Mouse (Mus musculus) limb, embryonic 13.5 days (tissue): ENCODE measurements around the gene Rapgef2. TPM values are rescaled to one million over a fixed set of nuclear protein-coding genes. Genes with fewer than 3 reads are reported as not detected.

Experiments
- ATAC-seq: fragments of 200-750 bp; cut with Nextera tagmentation; 2 replicates; pipeline ENCODE4 v1.8.0; 2017; ENCODE audit warnings: low read depth, moderate number of reproducible peaks, moderate TSS enrichment; ENCODE audit not compliant: low FRiP score
- H3K27ac ChIP-seq: fragments of 300-500 bp; sonication (generic); 2 replicates; pipeline ENCODE4 v1.5.1; 2015; ENCODE audit warnings: inconsistent platforms, mild to moderate bottlenecking, moderate library complexity
- H3K27me3 ChIP-seq: fragments of 300-500 bp; sonication (generic); 2 replicates; pipeline ENCODE4 v1.6.1; 2015; ENCODE audit warnings: mild to moderate bottlenecking, inconsistent platforms
- H3K36me3 ChIP-seq: fragments of 300-500 bp; sonication (generic); 2 replicates; pipeline ENCODE4 v1.6.1; 2015; ENCODE audit warnings: inconsistent platforms, mild to moderate bottlenecking, moderate library complexity
- H3K4me1 ChIP-seq: fragments of 300-500 bp; sonication (generic); 2 replicates; pipeline ENCODE4 v1.6.1; 2015; ENCODE audit warnings: inconsistent platforms
- H3K4me2 ChIP-seq: fragments of 300-500 bp; sonication (generic); replicated peaks from 2 replicates; pipeline ENCODE4 v1.6.1; 2015; ENCODE audit warnings: inconsistent platforms, mild to moderate bottlenecking, moderate library complexity
- H3K4me3 ChIP-seq: fragments of 300-500 bp; sonication (generic); 2 replicates; pipeline ENCODE4 v1.5.1; 2015; ENCODE audit warnings: moderate library complexity, mild to moderate bottlenecking, inconsistent platforms
- H3K9ac ChIP-seq: fragments of 300-500 bp; sonication (generic); 2 replicates; pipeline ENCODE4 v1.6.1; 2015; ENCODE audit warnings: mild to moderate bottlenecking, inconsistent platforms
- H3K9me3 ChIP-seq: fragments of 300-500 bp; sonication (generic); 2 replicates; pipeline ENCODE4 v1.6.1; 2016; ENCODE audit warnings: inconsistent platforms
- WGBS: fragments of 180-500 bp; shearing (Covaris S2); methylation state at CpG from one replicate; pipeline ENCODE4 v1.1.7; 2015; 5-methylcytosine and 5-hydroxymethylcytosine counted together
- polyA plus RNA-seq: library from polyadenylated mRNA; unstranded; fragments of >200 nt; fragmentation: Nextera tagmentation; extraction: Ambion mirVana; gene quantifications from 2 replicates; pipeline ENCODE4 v1.2.1, GENCODE M21; 2015

Rapgef2 gene
- polyA plus RNA-seq, 1 experiment from 2014 or later = 7.0 TPM

GRCm38 (mm10) chr3:79100831-79101230 is 185.5 kb downstream of the Rapgef2 start:
- H3K4me3 ChIP-seq = no peak overlapping the region
- no peak overlapping the region for H3K9ac ChIP-seq
- no peaks in the 10 kb centered on the region for H3K9me3 ChIP-seq
- peaks cover 35% of the 10 kb centered on the region for H3K36me3 ChIP-seq
- no peak overlapping the region for H3K4me2 ChIP-seq
- ATAC-seq = no peak
- 93% methylated on average over 7 of the region's 7 CpGs for WGBS
- H3K27ac ChIP-seq = no peak overlapping the region
- no peaks in the 10 kb centered on the region; the same call in 1 of the 2 replicates for H3K4me1 ChIP-seq
- no peaks in the 10 kb centered on the region for H3K27me3 ChIP-seq

- H3K4me2 ChIP-seq = no peak overlapping the region
- H3K27me3 ChIP-seq = no peaks in the 10 kb centered on the region
- H3K9me3 ChIP-seq = no peaks in the 10 kb centered on the region
- no peak overlapping the region for H3K9ac ChIP-seq
- ATAC-seq = no peak
- H3K27ac ChIP-seq = no peak overlapping the region
- WGBS = 86% methylated on average over 7 of the region's 7 CpGs
- H3K36me3 ChIP-seq = peaks cover 82% of the 10 kb centered on the region
- H3K4me3 ChIP-seq = no peak overlapping the region
- no peaks in the 10 kb centered on the region for H3K4me1 ChIP-seq
Measured at GRCm38 (mm10) chr3:79089091-79089490, 197.2 kb downstream of the Rapgef2 start.

- H3K36me3 ChIP-seq = peaks cover 83% of the 10 kb centered on the region
Measured at GRCm38 (mm10) chr3:79088461-79088860, 197.9 kb downstream of the Rapgef2 start.

GRCm38 (mm10) chr3:79086282-79086681 is 200.0 kb downstream of the Rapgef2 start:
- WGBS = 94% methylated on average over 4 of the region's 4 CpGs
- H3K9me3 ChIP-seq = no peaks in the 10 kb centered on the region
- no peaks in the 10 kb centered on the region for H3K27me3 ChIP-seq
- peaks cover 82% of the 10 kb centered on the region for H3K36me3 ChIP-seq
- ATAC-seq = no peak
- H3K27ac ChIP-seq = no peak overlapping the region
- H3K4me1 ChIP-seq = no peaks in the 10 kb centered on the region
- no peak overlapping the region for H3K9ac ChIP-seq
- H3K4me3 ChIP-seq = no peak overlapping the region
- no peak overlapping the region for H3K4me2 ChIP-seq

More at GRCm38 (mm10) chr3:79088461-79088860, 197.9 kb downstream of the Rapgef2 start:
- no peak overlapping the region for H3K27ac ChIP-seq
- no peak for ATAC-seq
- H3K9me3 ChIP-seq = no peaks in the 10 kb centered on the region
- no peak overlapping the region for H3K9ac ChIP-seq
- H3K4me3 ChIP-seq = no peak overlapping the region
- H3K27me3 ChIP-seq = no peaks in the 10 kb centered on the region
- H3K4me2 ChIP-seq = no peak overlapping the region
- H3K4me1 ChIP-seq = no peaks in the 10 kb centered on the region
- WGBS = 94% methylated on average over 5 of the region's 5 CpGs

GRCm38 (mm10) chr3:79083881-79084280 is 202.4 kb downstream of the Rapgef2 start:
- WGBS = 90% methylated on average over 3 of the region's 3 CpGs

GRCm38 (mm10) chr3:79083030-79083429 is 203.3 kb downstream of the Rapgef2 start:
- H3K9me3 ChIP-seq = no peaks in the 10 kb centered on the region
- H3K27ac ChIP-seq = no peak overlapping the region
- ATAC-seq = no peak
- peaks cover 86% of the 10 kb centered on the region for H3K36me3 ChIP-seq
- H3K9ac ChIP-seq = no peak overlapping the region
- no peaks in the 10 kb centered on the region for H3K27me3 ChIP-seq
- H3K4me1 ChIP-seq = no peaks in the 10 kb centered on the region
- WGBS = 95% methylated on average over 10 of the region's 10 CpGs
- H3K4me2 ChIP-seq = no peak overlapping the region
- H3K4me3 ChIP-seq = no peak overlapping the region

More at GRCm38 (mm10) chr3:79083881-79084280, 202.4 kb downstream of the Rapgef2 start:
- H3K4me3 ChIP-seq = no peak overlapping the region
- no peaks in the 10 kb centered on the region for H3K4me1 ChIP-seq
- H3K27ac ChIP-seq = no peak overlapping the region
- H3K27me3 ChIP-seq = no peaks in the 10 kb centered on the region
- H3K9ac ChIP-seq = no peak overlapping the region
- ATAC-seq = no peak
- peaks cover 82% of the 10 kb centered on the region for H3K36me3 ChIP-seq
- no peaks in the 10 kb centered on the region for H3K9me3 ChIP-seq
- no peak overlapping the region for H3K4me2 ChIP-seq

GRCm38 (mm10) chr3:79079076-79079475 is 207.2 kb downstream of the Rapgef2 start:
- no peaks in the 10 kb centered on the region for H3K27me3 ChIP-seq
- peaks cover 65% of the 10 kb centered on the region for H3K36me3 ChIP-seq
- H3K4me1 ChIP-seq = no peaks in the 10 kb centered on the region
- 89% methylated on average over 3 of the region's 3 CpGs for WGBS
- ATAC-seq = no peak
- H3K27ac ChIP-seq = no peak overlapping the region
- H3K9ac ChIP-seq = no peak overlapping the region
- no peak overlapping the region for H3K4me2 ChIP-seq
- no peak overlapping the region for H3K4me3 ChIP-seq
- H3K9me3 ChIP-seq = no peaks in the 10 kb centered on the region

- Histone ChIP-seq H3K4me1 (no peaks in the 10 kb centered on the region), H3K9ac (no peak overlapping the region), H3K4me2 (no peak overlapping the region), H3K9me3 (no peaks in the 10 kb centered on the region), H3K4me3 (no peak overlapping the region), H3K27me3 (no peaks in the 10 kb centered on the region), H3K36me3 (peaks cover 37% of the 10 kb centered on the region), H3K27ac (no peak overlapping the region)
- ATAC-seq = no peak
- 90% methylated on average over 3 of the region's 3 CpGs for WGBS
Measured at GRCm38 (mm10) chr3:79074970-79075369, 211.3 kb downstream of the Rapgef2 start.

GRCm38 (mm10) chr3:79073541-79074244 is 212.6 kb downstream of the Rapgef2 start:
- H3K4me1 ChIP-seq = no peaks in the 10 kb centered on the region
- 89% methylated on average over 13 of the region's 13 CpGs for WGBS
- no peaks in the 10 kb centered on the region for H3K27me3 ChIP-seq
- no peaks in the 10 kb centered on the region for H3K9me3 ChIP-seq
- no peak overlapping the region for H3K4me2 ChIP-seq
- ATAC-seq = no peak
- no peak overlapping the region for H3K9ac ChIP-seq
- no peak overlapping the region for H3K4me3 ChIP-seq
- no peak overlapping the region for H3K27ac ChIP-seq
- H3K36me3 ChIP-seq = peaks cover 39% of the 10 kb centered on the region

- Histone ChIP-seq H3K4me2 (0 out of 2 replicates have a peak overlapping the region, but pooled peaks have one; percentile 14), H3K9me3 (no peaks in the 10 kb centered on the region), H3K4me1 (no peaks in the 10 kb centered on the region), H3K9ac (no peak overlapping the region), H3K27me3 (no peaks in the 10 kb centered on the region), H3K27ac (0 out of 2 replicates have a peak overlapping the region, but pooled peaks have one; percentile 4), H3K36me3 (peaks cover 43% of the 10 kb centered on the region), H3K4me3 (no peak overlapping the region)
- ATAC-seq = no peak
- 70% methylated on average over 5 of the region's 7 CpGs for WGBS
Measured at GRCm38 (mm10) chr3:79071561-79071960, 214.8 kb downstream of the Rapgef2 start.

GRCm38 (mm10) chr3:79069891-79070290 is 216.4 kb downstream of the Rapgef2 start:
- no peak overlapping the region for H3K4me3 ChIP-seq
- no peaks in the 10 kb centered on the region for H3K9me3 ChIP-seq
- no peak overlapping the region for H3K4me2 ChIP-seq
- H3K27me3 ChIP-seq = no peaks in the 10 kb centered on the region
- no peak for ATAC-seq
- no peak overlapping the region for H3K9ac ChIP-seq
- no peak overlapping the region for H3K27ac ChIP-seq
- H3K4me1 ChIP-seq = no peaks in the 10 kb centered on the region
- peaks cover 56% of the 10 kb centered on the region for H3K36me3 ChIP-seq
- WGBS = 93% methylated on average over 10 of the region's 10 CpGs

GRCm38 (mm10) chr3:79068976-79069375 is 217.3 kb downstream of the Rapgef2 start:
- Histone ChIP-seq H3K4me1 (no peaks in the 10 kb centered on the region), H3K36me3 (peaks cover 58% of the 10 kb centered on the region), H3K9ac (no peak overlapping the region), H3K27me3 (no peaks in the 10 kb centered on the region), H3K4me2 (no peak overlapping the region), H3K4me3 (no peak overlapping the region), H3K9me3 (no peaks in the 10 kb centered on the region), H3K27ac (no peak overlapping the region)
- 92% methylated on average over 11 of the region's 11 CpGs for WGBS
- ATAC-seq = no peak
